ENCODE assay signal across 8 mouse cellular contexts in the genomic region with DNA sequence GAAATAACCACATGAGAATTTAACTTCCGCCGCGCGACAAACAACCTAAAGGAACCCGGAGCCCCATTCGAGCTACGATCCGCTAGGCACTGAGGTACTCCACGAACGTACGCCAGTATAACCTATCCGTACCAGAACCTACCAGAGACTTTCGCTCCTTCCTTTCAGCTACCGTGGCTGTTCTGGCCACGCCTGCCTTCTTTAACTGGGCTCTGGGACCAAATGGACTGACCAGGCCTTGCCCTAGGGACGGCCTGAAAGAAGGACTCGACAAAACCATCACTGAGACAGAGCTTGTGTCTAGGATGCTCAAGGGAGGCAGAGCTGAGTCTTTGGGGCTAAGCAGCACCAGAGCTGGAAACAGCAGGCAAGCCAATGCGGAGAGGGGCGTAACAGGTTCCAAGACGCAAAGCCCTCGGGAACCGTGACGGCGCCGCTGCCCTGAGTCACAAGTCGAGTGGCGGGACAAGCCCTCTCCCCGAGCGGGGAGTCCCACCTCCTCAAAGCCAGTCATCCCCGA. TPM values are rescaled to one million over a fixed set of nuclear protein-coding genes. Genes with fewer than 3 reads are reported as not detected.
A peak's percentile ranks its signal among the peaks of the same experiment; 100 is the strongest.
DNase-seq lines count a peak whose midpoint lies in the region; ATAC-seq and TF ChIP-seq lines count a peak whose summit lies in the region.

No protein-coding gene starts in this region.

- H3K9ac ChIP-seq in heart, embryonic 11.5 days (ENCODE audit: low read depth, low read length), result peak overlapping the region; percentile 80
- H3K9ac ChIP-seq in hindbrain, postnatal 0 days (replicated peaks; ENCODE audit: low read length), result peak overlapping the region; percentile 60
- peak overlapping the region; percentile 57 for H3K9ac ChIP-seq in midbrain, embryonic 11.5 days (ENCODE audit: low read length)

- intact Hi-C loops in heart, postnatal 14 days (cut with DNase I), result no loop called here

- H3K36me3 ChIP-seq in heart, embryonic 11.5 days (ENCODE audit: control insufficient read depth, insufficient read depth, low read length), result no peaks in the 10 kb centered on the region
- peaks cover 3% of the 10 kb centered on the region for H3K36me3 ChIP-seq in C2C12 (ENCODE audit: control insufficient read depth, insufficient read depth)
- H3K36me3 ChIP-seq in hindbrain, postnatal 0 days (ENCODE audit: insufficient read depth, low read length), result no peaks in the 10 kb centered on the region
- no peaks in the 10 kb centered on the region for H3K36me3 ChIP-seq in midbrain, embryonic 11.5 days (ENCODE audit: control insufficient read depth, insufficient read depth, low read length)

- H3K27me3 ChIP-seq in heart, embryonic 11.5 days (ENCODE audit: control insufficient read depth, insufficient read depth, low read length), result peaks cover 28% of the 10 kb centered on the region
- H3K27me3 ChIP-seq in C2C12 (ENCODE audit: control insufficient read depth, insufficient read depth, insufficient read length), result no peaks in the 10 kb centered on the region
- no peaks in the 10 kb centered on the region for H3K27me3 ChIP-seq in hindbrain, postnatal 0 days (ENCODE audit: insufficient read depth, low read length)
- peaks cover 7% of the 10 kb centered on the region; the same call in 1 of the 2 replicates for H3K27me3 ChIP-seq in midbrain, embryonic 11.5 days (ENCODE audit: control insufficient read depth, insufficient read depth, low read length)

- H3K4me1 ChIP-seq in heart, embryonic 11.5 days (ENCODE audit: control insufficient read depth, insufficient read depth, low read length), result peaks cover 15% of the 10 kb centered on the region
- H3K4me1 ChIP-seq in hindbrain, postnatal 0 days (ENCODE audit: insufficient read depth, low read length), result 0 out of 2 replicates have a peak, but pooled peaks cover 5% of the 10 kb centered on the region
- H3K4me1 ChIP-seq in midbrain, embryonic 11.5 days (ENCODE audit: control insufficient read depth, insufficient read depth, low read length), result peaks cover 18% of the 10 kb centered on the region

- H3K27ac ChIP-seq in heart, embryonic 11.5 days (ENCODE audit: low read depth, low read length), result peak overlapping the region; percentile 73
- peak overlapping the region; percentile 69; the same call in 1 of the 2 replicates for H3K27ac ChIP-seq in hindbrain, postnatal 0 days
- no peak overlapping the region; the same call in 1 of the 2 replicates for H3K27ac ChIP-seq in midbrain, embryonic 11.5 days (ENCODE audit: low read depth, low read length)

- H3K79me2 ChIP-seq in C2C12 (ENCODE audit: control insufficient read depth, insufficient read depth), result peaks cover 17% of the 10 kb centered on the region

- peak; percentile 36; the same call in 1 of the 2 replicates for ATAC-seq in heart, embryonic 11.5 days (replicated peaks; ENCODE audit: insufficient number of reproducible peaks, low FRiP score, low TSS enrichment)
- ATAC-seq in common myeloid progenitor, adult 5-6 weeks (replicated peaks; ENCODE audit: low read depth, poor library complexity, severe bottlenecking), result peak; percentile 30
- peak; percentile 0; the same call in 1 of the 2 replicates for ATAC-seq in hindbrain, postnatal 0 days
- no peak for ATAC-seq in midbrain, embryonic 11.5 days (ENCODE audit: low FRiP score)

- peak overlapping the region; percentile 76 for H3K4me3 ChIP-seq in heart, embryonic 11.5 days (ENCODE audit: low read depth, low read length)
- H3K4me3 ChIP-seq in C2C12 (ENCODE audit: insufficient read depth, poor library complexity, severe bottlenecking), result peak overlapping the region; percentile 46
- peak overlapping the region; percentile 73 for H3K4me3 ChIP-seq in hindbrain, postnatal 0 days (ENCODE audit: low read length)
- H3K4me3 ChIP-seq in midbrain, embryonic 11.5 days (ENCODE audit: low read depth, low read length), result peak overlapping the region; percentile 65

- H3K4me2 ChIP-seq in heart, embryonic 11.5 days, result peak overlapping the region; percentile 91
- H3K4me2 ChIP-seq in hindbrain, postnatal 0 days (ENCODE audit: low read depth, low read length), result peak overlapping the region; percentile 82
- H3K4me2 ChIP-seq in midbrain, embryonic 11.5 days, result peak overlapping the region; percentile 65

- H3K79me3 ChIP-seq in C2C12 (ENCODE audit: low read depth), result peaks cover 13% of the 10 kb centered on the region

- H3ac ChIP-seq in C2C12 (ENCODE audit: control insufficient read depth, insufficient read length, low read depth), result peak overlapping the region; percentile 84

- no peak for TF ChIP-seq CTCF in C2C12 (IDR thresholded peaks at IDR 0.05; ENCODE audit: control insufficient read depth, insufficient read depth, insufficient read length)
- no peak for TF ChIP-seq CTCF in hindbrain, postnatal 0 days (IDR thresholded peaks at IDR 0.05; ENCODE audit: low read depth)

- no peak for DNase-seq in heart, postnatal 14 days
- DNase-seq in hindbrain, postnatal 0 days (ENCODE audit: low spot score), result peak; percentile 75
- DNase-seq in midbrain, embryonic 11.5 days (ENCODE audit: low spot score, missing footprints), result no peak
- peak; percentile 68 for DNase-seq in thymus, postnatal 4 days
- no peak for DNase-seq in urinary bladder, adult 2 months (ENCODE audit: low spot score)

- no peaks in the 10 kb centered on the region for H3K9me3 ChIP-seq in heart, embryonic 11.5 days (replicated peaks; ENCODE audit: control insufficient read depth, low read length)
- no peaks in the 10 kb centered on the region for H3K9me3 ChIP-seq in hindbrain, postnatal 0 days (ENCODE audit: low read length)
- H3K9me3 ChIP-seq in midbrain, embryonic 11.5 days (ENCODE audit: control insufficient read depth, low read length), result no peaks in the 10 kb centered on the region

- under 1% methylated on average over 30 of the region's 30 CpGs for WGBS in heart, embryonic 11.5 days (ENCODE audit: insufficient replicate concordance)
- 1% methylated on average over 30 of the region's 30 CpGs for WGBS in hindbrain, postnatal 0 days
- under 1% methylated on average over 30 of the region's 30 CpGs for WGBS in midbrain, embryonic 11.5 days

TF ChIP-seq in C2C12, 6 proteins besides CTCF, POLR2A, EP300 and RAD21:
- TF ChIP-seq MYOG (IDR thresholded peaks at IDR 0.05; ENCODE audit: control insufficient read depth, extremely low read depth, insufficient read length) (no peak), MAX (IDR thresholded peaks at IDR 0.05) (no peak), MYOD1 (IDR thresholded peaks at IDR 0.05; ENCODE audit: control insufficient read depth, insufficient read length, low read depth) (no peak), USF1 (IDR thresholded peaks at IDR 0.05; ENCODE audit: low read depth) (no peak), CEBPB (IDR thresholded peaks at IDR 0.05; ENCODE audit: low read depth) (no peak), FOSL1 (IDR thresholded peaks at IDR 0.05; ENCODE audit: insufficient read depth, low read length, poor library complexity, severe bottlenecking) (no peak)

RNA-seq across cellular contexts. Expression of a gene that starts 0.6 kb away (rescaled TPM):
- polyA plus RNA-seq in heart, embryonic 11.5 days (2014; fragmentation: Nextera tagmentation; extraction: Ambion mirVana), result 13.7 and 18.9 TPM in 2 replicates
- total RNA-seq in heart, postnatal 14 days (2021), result 10 to 100 TPM; 12.4 to 13.5 TPM
- 8.3 TPM for polyA plus RNA-seq in C2C12 (2012; fragmentation: generic; extraction: Trizol)
- total RNA-seq in common myeloid progenitor, adult 5-6 weeks (2017), result 8.9 and 11.3 TPM in 2 replicates
- 16.9 and 49.3 TPM in 2 replicates for total RNA-seq in hindbrain, postnatal 0 days (2014; rRNA removed)
- 18.8 and 20.6 TPM in 2 replicates for polyA plus RNA-seq in hindbrain, postnatal 0 days (2015; fragmentation: Nextera tagmentation; extraction: Ambion mirVana)
- 8.5 and 14.8 TPM in 2 replicates for polyA plus RNA-seq in midbrain, embryonic 11.5 days (2014; fragmentation: Nextera tagmentation; extraction: Ambion mirVana)
- 24.2 and 31.9 TPM in 2 replicates for polyA plus RNA-seq in urinary bladder, adult 2 months (2012; rRNA removed)

RNA-seq across cellular contexts. Expression of a gene that starts 15.5 kb away (rescaled TPM):
- polyA plus RNA-seq in heart, embryonic 11.5 days (2014; fragmentation: Nextera tagmentation; extraction: Ambion mirVana), result 44.4 and 48.9 TPM in 2 replicates
- total RNA-seq in heart, postnatal 14 days (2021), result 10 to 100 TPM; 17.0 to 40.3 TPM
- 10.9 TPM for polyA plus RNA-seq in C2C12 (2012; fragmentation: generic; extraction: Trizol)
- total RNA-seq in common myeloid progenitor, adult 5-6 weeks (2017), result 66.4 and 70.4 TPM in 2 replicates
- 39.3 and 53.4 TPM in 2 replicates for total RNA-seq in hindbrain, postnatal 0 days (2014; rRNA removed)
- 17.2 and 20.1 TPM in 2 replicates for polyA plus RNA-seq in hindbrain, postnatal 0 days (2015; fragmentation: Nextera tagmentation; extraction: Ambion mirVana)
- 5.3 and 5.7 TPM in 2 replicates for polyA plus RNA-seq in midbrain, embryonic 11.5 days (2014; fragmentation: Nextera tagmentation; extraction: Ambion mirVana)
- polyA plus RNA-seq in urinary bladder, adult 2 months (2012; rRNA removed), result 54.2 and 72.7 TPM in 2 replicates

RNA-seq across cellular contexts. Expression of a gene that starts 46.4 kb away (rescaled TPM):
- polyA plus RNA-seq in heart, embryonic 11.5 days (2014; fragmentation: Nextera tagmentation; extraction: Ambion mirVana), result 15.4 and 16.0 TPM in 2 replicates
- 10 to 100 TPM; 38.6 to 41.8 TPM for total RNA-seq in heart, postnatal 14 days (2021)
- polyA plus RNA-seq in C2C12 (2012; fragmentation: generic; extraction: Trizol), result 21.6 TPM
- 97.4 and 98.9 TPM in 2 replicates for total RNA-seq in common myeloid progenitor, adult 5-6 weeks (2017)
- total RNA-seq in hindbrain, postnatal 0 days (2014; rRNA removed), result 19.2 and 44.0 TPM in 2 replicates
- 9.2 and 10.5 TPM in 2 replicates for polyA plus RNA-seq in hindbrain, postnatal 0 days (2015; fragmentation: Nextera tagmentation; extraction: Ambion mirVana)
- 10.8 and 11.2 TPM in 2 replicates for polyA plus RNA-seq in midbrain, embryonic 11.5 days (2014; fragmentation: Nextera tagmentation; extraction: Ambion mirVana)
- 110 and 127 TPM in 2 replicates for polyA plus RNA-seq in urinary bladder, adult 2 months (2012; rRNA removed)

Comparison
In these comparisons a context has a peak if more than half of its experiments do, and no peak if none do; other contexts are left out.
1. DNase-seq: peak in hindbrain, postnatal 0 days (single experiment) and thymus, postnatal 4 days (single experiment); none in heart, postnatal 14 days (0 of 2), midbrain, embryonic 11.5 days (single experiment) and urinary bladder, adult 2 months (single experiment).
2. Peak in every context shown above with its lines, with median percentiles within 50 percentile points of each other: H3K4me2 ChIP-seq, H3K4me3 ChIP-seq and H3K9ac ChIP-seq.